Mouse (Mus musculus) limb, embryonic 11.5 days (tissue): Measurements from ENCODE around the gene Uts2b. TPM values are rescaled to one million over a fixed set of nuclear protein-coding genes. Genes with fewer than 3 reads are reported as not detected.

Experiments
- polyA plus RNA-seq: library from polyadenylated mRNA; unstranded; fragments of >200 nt; fragmentation: Nextera tagmentation; extraction: Ambion mirVana; gene quantifications from 2 replicates; pipeline ENCODE4 v1.2.1, GENCODE M21; 2014

Uts2b gene
- polyA plus RNA-seq, 1 experiment from 2014 or later: not detected

Other genes with a start within 250 kb of the Uts2b start
- not detected in 2 replicates for gene Ostn, start 62.8 kb downstream of the Uts2b start, polyA plus RNA-seq
- gene Ccdc50, start 18.6 kb upstream of the Uts2b start, polyA plus RNA-seq: 55.5 and 63.4 TPM in 2 replicates